Mouse (Mus musculus) kidney, postnatal 0 days (tissue): ENCODE data around the gene Aspdh. TPM values are rescaled to one million over a fixed set of nuclear protein-coding genes. Genes with fewer than 3 reads are reported as not detected.
A peak's percentile ranks its signal among the peaks of the same experiment; 100 is the strongest.

Experiments
- ATAC-seq: fragments of 200-750 bp; cut with Nextera tagmentation; replicated peaks from 2 replicates; pipeline ENCODE4 v1.8.0; 2017; ENCODE audit warnings: low read depth, moderate number of reproducible peaks, moderate TSS enrichment, moderate library complexity; ENCODE audit not compliant: low FRiP score
- DNase-seq: peaks from one replicate; pipeline ENCODE4 v3.0.0-alpha.2; 2016; ENCODE audit warnings: low spot score
- H3K27ac ChIP-seq: fragments of 300-500 bp; sonication (generic); 2 replicates; pipeline ENCODE4 v1.5.1; 2014; ENCODE audit warnings: mild to moderate bottlenecking
- H3K27me3 ChIP-seq: fragments of 300-500 bp; sonication (generic); 2 replicates; pipeline ENCODE4 v1.6.1; 2014; ENCODE audit warnings: low read length, mixed read lengths; ENCODE audit not compliant: insufficient read depth
- H3K36me3 ChIP-seq: fragments of 300-500 bp; sonication (generic); 2 replicates; pipeline ENCODE4 v1.6.1; 2014; ENCODE audit warnings: low read length, mixed read lengths; ENCODE audit not compliant: insufficient read depth
- H3K4me1 ChIP-seq: fragments of 300-500 bp; sonication (generic); replicated peaks from 2 replicates; pipeline ENCODE4 v1.6.1; 2014; ENCODE audit warnings: antibody characterized with exemption, low read length, mixed read lengths; ENCODE audit not compliant: insufficient read depth
- H3K4me2 ChIP-seq: fragments of 300-500 bp; sonication (generic); 2 replicates; pipeline ENCODE4 v1.6.1; 2014; ENCODE audit warnings: mild to moderate bottlenecking, low read length, moderate library complexity, mixed read lengths
- H3K4me3 ChIP-seq: fragments of 300-500 bp; sonication (generic); replicated peaks from 2 replicates; pipeline ENCODE4 v1.5.1; 2014; ENCODE audit warnings: low read depth, low read length
- H3K9ac ChIP-seq: fragments of 300-500 bp; sonication (generic); 2 replicates; pipeline ENCODE4 v1.6.1; 2014; ENCODE audit warnings: low read depth, low read length
- H3K9me3 ChIP-seq: fragments of 300-500 bp; sonication (generic); replicated peaks from 2 replicates; pipeline ENCODE4 v1.6.1; 2016; ENCODE audit warnings: low read length, inconsistent platforms, mixed read lengths
- CTCF ChIP-seq: IDR thresholded peaks from 2 replicates; pipeline ENCODE4 v1.5.1; 2016; ENCODE audit warnings: antibody characterized with exemption, low read depth, mild to moderate bottlenecking, moderate library complexity
- WGBS: fragments of 180-500 bp; shearing (Covaris S2); extraction: QIAGEN DNeasy Blood & Tissue Kit; methylation state at CpG from one replicate; pipeline ENCODE4 v1.1.7; 2014; 5-methylcytosine and 5-hydroxymethylcytosine counted together
- polyA plus RNA-seq: library from polyadenylated mRNA; unstranded; fragments of >200 nt; fragmentation: Nextera tagmentation; extraction: Ambion mirVana; gene quantifications from 2 replicates; pipeline ENCODE4 v1.2.1, GENCODE M21; 2015

The Aspdh gene
- polyA plus RNA-seq, 1 experiment from 2014 or later = 5.4 TPM

DNA sequence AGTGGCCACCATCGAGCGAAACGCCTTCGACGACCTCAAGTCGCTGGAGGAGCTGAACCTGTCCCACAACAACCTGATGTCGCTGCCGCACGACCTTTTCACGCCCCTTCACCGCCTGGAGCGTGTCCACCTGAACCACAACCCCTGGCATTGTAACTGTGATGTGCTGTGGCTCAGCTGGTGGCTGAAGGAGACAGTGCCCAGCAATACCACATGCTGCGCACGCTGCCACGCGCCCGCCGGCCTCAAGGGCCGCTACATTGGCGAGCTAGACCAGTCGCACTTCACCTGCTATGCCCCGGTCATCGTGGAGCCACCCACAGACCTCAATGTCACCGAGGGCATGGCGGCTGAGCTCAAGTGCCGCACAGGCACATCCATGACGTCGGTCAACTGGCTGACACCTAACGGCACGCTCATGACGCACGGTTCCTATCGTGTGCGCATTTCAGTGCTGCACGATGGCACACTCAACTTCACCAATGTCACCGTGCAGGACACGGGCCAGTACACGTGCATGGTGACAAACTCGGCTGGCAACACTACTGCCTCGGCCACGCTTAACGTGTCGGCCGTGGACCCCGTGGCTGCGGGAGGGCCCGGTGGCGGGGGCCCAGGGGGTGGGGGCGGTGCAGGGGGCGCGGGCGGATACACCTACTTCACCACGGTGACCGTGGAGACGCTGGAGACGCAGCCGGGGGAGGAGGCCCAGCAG lies 3.5 kb upstream of the Aspdh start:
- no peak for DNase-seq
- Histone ChIP-seq H3K4me1 (peaks cover 5% of the 10 kb centered on the region; the same call in 1 of the 2 replicates), H3K27me3 (peaks cover 28% of the 10 kb centered on the region), H3K4me2 (no peak overlapping the region), H3K27ac (no peak overlapping the region), H3K9ac (no peak overlapping the region), H3K36me3 (no peaks in the 10 kb centered on the region), H3K4me3 (no peak overlapping the region), H3K9me3 (no peaks in the 10 kb centered on the region)
- WGBS = 55% methylated on average over 54 of the region's 57 CpGs
- no peak for ATAC-seq
- TF ChIP-seq CTCF = no peak

DNA sequence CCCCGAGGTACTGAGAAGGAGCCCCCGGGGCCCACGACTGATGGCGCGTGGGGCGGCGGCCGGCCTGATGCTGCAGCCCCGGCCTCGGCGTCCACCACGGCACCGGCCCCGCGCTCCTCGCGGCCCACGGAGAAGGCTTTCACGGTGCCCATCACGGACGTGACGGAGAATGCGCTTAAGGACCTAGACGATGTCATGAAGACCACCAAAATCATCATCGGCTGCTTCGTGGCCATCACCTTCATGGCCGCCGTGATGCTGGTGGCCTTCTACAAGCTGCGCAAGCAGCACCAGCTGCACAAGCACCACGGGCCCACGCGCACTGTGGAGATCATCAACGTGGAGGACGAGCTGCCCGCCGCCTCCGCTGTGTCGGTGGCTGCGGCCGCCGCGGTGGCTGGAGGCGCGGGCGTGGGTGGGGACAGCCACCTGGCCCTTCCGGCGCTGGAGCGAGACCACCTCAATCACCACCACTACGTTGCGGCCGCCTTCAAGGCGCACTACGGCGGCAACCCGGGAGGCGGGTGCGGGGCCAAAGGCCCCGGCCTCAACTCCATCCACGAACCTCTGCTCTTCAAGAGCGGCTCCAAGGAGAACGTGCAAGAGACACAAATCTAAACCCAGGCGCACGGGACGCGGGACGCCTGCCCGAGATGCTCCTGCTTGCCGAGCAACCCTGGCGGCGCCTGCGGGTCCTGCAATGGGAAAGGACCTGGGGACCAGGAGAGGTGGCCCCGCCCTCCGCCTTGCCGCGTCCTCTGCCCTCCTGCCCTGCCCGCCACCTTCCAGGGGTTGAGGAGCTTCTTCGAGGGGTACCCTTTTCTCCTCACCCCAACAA lies 2.8 kb upstream of the Aspdh start:
- Histone ChIP-seq H3K27ac (no peak overlapping the region), H3K4me2 (peak overlapping the region; percentile 54), H3K4me3 (peak overlapping the region; percentile 17; the same call in 1 of the 2 replicates), H3K27me3 (peaks cover 28% of the 10 kb centered on the region), H3K36me3 (no peaks in the 10 kb centered on the region), H3K9ac (0 out of 2 replicates have a peak overlapping the region, but pooled peaks have one; percentile 8), H3K4me1 (peaks cover 5% of the 10 kb centered on the region; the same call in 1 of the 2 replicates), H3K9me3 (no peaks in the 10 kb centered on the region)
- WGBS = 12% methylated on average over 77 of the region's 77 CpGs
- peak; percentile 51 for DNase-seq
- peak; percentile 56 for TF ChIP-seq CTCF
- ATAC-seq = no peak

GRCm38 (mm10) chr7:44463056-44463425 lies 2.1 kb upstream of the Aspdh start:
- peaks cover 28% of the 10 kb centered on the region for H3K27me3 ChIP-seq
- no peak overlapping the region for H3K4me2 ChIP-seq
- H3K9ac ChIP-seq = no peak overlapping the region
- H3K4me3 ChIP-seq = 0 out of 2 replicates have a peak overlapping the region, but pooled peaks have one; percentile 17
- H3K9me3 ChIP-seq = no peaks in the 10 kb centered on the region
- ATAC-seq = no peak
- 20% methylated on average over 8 of the region's 8 CpGs for WGBS
- H3K4me1 ChIP-seq = peaks cover 5% of the 10 kb centered on the region; the same call in 1 of the 2 replicates
- TF ChIP-seq CTCF = no peak
- no peak overlapping the region for H3K27ac ChIP-seq
- no peak for DNase-seq
- H3K36me3 ChIP-seq = no peaks in the 10 kb centered on the region

DNA sequence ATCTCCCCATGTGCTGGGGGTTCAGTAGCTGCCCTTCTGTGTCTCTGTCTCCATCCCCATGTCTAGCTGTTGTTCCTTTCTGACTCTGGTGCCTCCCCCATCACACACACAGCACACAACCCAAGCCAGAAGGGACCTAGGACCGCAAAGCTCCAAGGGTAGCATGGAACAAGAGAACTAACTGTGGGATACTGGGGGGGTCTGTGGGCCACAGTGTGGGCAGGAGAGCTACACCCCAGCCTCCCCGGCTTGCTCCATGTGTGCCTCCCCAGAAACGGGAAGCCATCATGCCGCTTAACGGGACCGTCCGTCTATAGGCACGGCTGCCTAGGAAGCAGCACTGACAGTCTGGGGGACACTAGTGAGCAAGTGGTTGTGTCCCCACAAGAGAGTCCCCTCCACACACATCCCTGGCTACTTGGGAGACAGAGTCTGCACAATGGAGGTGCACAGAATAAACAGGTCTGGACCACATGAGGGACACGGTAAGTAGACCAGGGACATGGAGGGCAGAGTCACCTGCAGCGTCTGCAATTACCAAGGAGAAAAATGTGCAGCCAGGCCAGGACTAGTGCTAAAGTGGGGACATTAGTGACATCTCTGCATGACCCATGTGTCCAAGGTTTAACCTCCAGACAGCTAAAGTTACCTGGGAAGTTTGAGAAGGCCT lies 1.5 kb upstream of the Aspdh start:
- DNase-seq (no peak), ATAC-seq (no peak)
- no peaks in the 10 kb centered on the region for H3K9me3 ChIP-seq
- no peaks in the 10 kb centered on the region for H3K36me3 ChIP-seq
- H3K4me2 ChIP-seq = no peak overlapping the region
- no peak overlapping the region for H3K9ac ChIP-seq
- H3K27me3 ChIP-seq = peaks cover 28% of the 10 kb centered on the region
- no peak for TF ChIP-seq CTCF
- H3K4me3 ChIP-seq = no peak overlapping the region
- H3K4me1 ChIP-seq = peaks cover 9% of the 10 kb centered on the region; the same call in 1 of the 2 replicates
- 87% methylated on average over 10 of the region's 10 CpGs for WGBS
- H3K27ac ChIP-seq = no peak overlapping the region

GRCm38 (mm10) chr7:44464511-44464910 lies 680 bp upstream of the Aspdh start:
- Histone ChIP-seq H3K4me1 (peaks cover 12% of the 10 kb centered on the region; the same call in 1 of the 2 replicates), H3K36me3 (no peaks in the 10 kb centered on the region), H3K4me2 (no peak overlapping the region), H3K9me3 (no peaks in the 10 kb centered on the region), H3K27ac (no peak overlapping the region), H3K9ac (no peak overlapping the region), H3K4me3 (no peak overlapping the region), H3K27me3 (peaks cover 28% of the 10 kb centered on the region)
- DNase-seq (no peak), ATAC-seq (no peak)
- no peak for TF ChIP-seq CTCF
- 31% methylated on average over 4 of the region's 4 CpGs for WGBS
